Mouse (Mus musculus) kidney, embryonic 16.5 days (tissue): ENCODE measurements at regions not wholly inside any gene's neighbourhood (a gene's known extent, or its start where the extent isn't known, plus 50 kb on each side); places are given as distances from the start of the nearest gene placed in this dataset.

Experiments used
- ATAC-seq: fragments of 200-750 bp; cut with Nextera tagmentation; 2 replicates; pipeline ENCODE4 v1.8.0; 2017; ENCODE audit warnings: moderate TSS enrichment; ENCODE audit not compliant: low FRiP score, low TSS enrichment
- H3K27ac ChIP-seq: fragments of 300-500 bp; sonication (generic); 2 replicates; pipeline ENCODE4 v1.5.1; 2014; ENCODE audit warnings: low read length
- H3K27me3 ChIP-seq: fragments of 300-500 bp; sonication (generic); 2 replicates; pipeline ENCODE4 v1.6.1; 2014; ENCODE audit warnings: low read length, control low read depth, mixed read lengths; ENCODE audit not compliant: insufficient read depth
- H3K36me3 ChIP-seq: fragments of 300-500 bp; sonication (generic); 2 replicates; pipeline ENCODE4 v1.6.1; 2014; ENCODE audit warnings: low read length, control low read depth, mixed read lengths; ENCODE audit not compliant: insufficient read depth
- H3K4me1 ChIP-seq: fragments of 300-500 bp; sonication (generic); 2 replicates; pipeline ENCODE4 v1.6.1; 2014; ENCODE audit warnings: low read length, control low read depth, mixed read lengths; ENCODE audit not compliant: insufficient read depth
- H3K4me2 ChIP-seq: fragments of 300-500 bp; sonication (generic); replicated peaks from 2 replicates; pipeline ENCODE4 v1.6.1; 2014; ENCODE audit warnings: low read depth, low read length
- H3K4me3 ChIP-seq: fragments of 300-500 bp; sonication (generic); 2 replicates; pipeline ENCODE4 v1.5.1; 2014; ENCODE audit warnings: mild to moderate bottlenecking, low read length
- H3K9ac ChIP-seq: fragments of 300-500 bp; sonication (generic); replicated peaks from 2 replicates; pipeline ENCODE4 v1.6.1; 2014; ENCODE audit warnings: low read length
- H3K9me3 ChIP-seq: fragments of 300-500 bp; sonication (generic); 2 replicates; pipeline ENCODE4 v1.6.1; 2016; ENCODE audit warnings: low read length, control low read depth
- WGBS: fragments of 180-500 bp; shearing (Covaris S2); extraction: QIAGEN DNeasy Blood & Tissue Kit; methylation state at CpG from one replicate; pipeline ENCODE4 v1.1.7; 2014; 5-methylcytosine and 5-hydroxymethylcytosine counted together

DNA sequence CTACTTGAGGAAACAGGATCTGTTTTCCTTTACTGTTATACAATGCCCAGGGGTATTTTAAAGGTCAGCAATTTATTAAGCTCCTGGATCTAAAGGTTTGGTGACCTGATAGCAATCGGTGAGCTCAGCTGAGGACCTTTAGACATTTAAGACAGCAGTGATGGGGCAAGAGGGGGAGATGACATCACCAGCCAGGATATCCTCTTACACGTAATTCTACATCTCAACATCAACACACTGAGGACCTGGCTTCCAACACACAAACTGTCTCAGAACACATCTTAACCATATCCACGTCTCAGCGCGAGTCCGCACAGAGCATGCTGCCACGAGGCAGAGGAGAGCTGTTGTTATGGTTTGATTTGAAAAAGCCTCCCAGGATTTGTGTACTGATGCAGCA, 69.2 kb downstream of the Nhlrc3 start:
- WGBS: 48% methylated on average over 7 of the region's 7 CpGs
- H3K4me1 ChIP-seq: peaks cover 5% of the 10 kb centered on the region
- H3K36me3 ChIP-seq: no peaks in the 10 kb centered on the region
- H3K27ac ChIP-seq: peak overlapping the region; percentile 21; the same call in 1 of the 2 replicates
- peak; percentile 39; the same call in 1 of the 2 replicates for ATAC-seq
- no peak overlapping the region for H3K4me3 ChIP-seq
- H3K4me2 ChIP-seq: no peak overlapping the region
- H3K9ac ChIP-seq: no peak overlapping the region
- no peaks in the 10 kb centered on the region for H3K27me3 ChIP-seq
- H3K9me3 ChIP-seq: no peaks in the 10 kb centered on the region

- Histone ChIP-seq H3K27ac (no peak overlapping the region), H3K27me3 (no peaks in the 10 kb centered on the region), H3K9ac (no peak overlapping the region), H3K9me3 (no peaks in the 10 kb centered on the region), H3K4me1 (no peaks in the 10 kb centered on the region), H3K36me3 (no peaks in the 10 kb centered on the region), H3K4me3 (no peak overlapping the region), H3K4me2 (no peak overlapping the region)
- ATAC-seq: peak; percentile 57; the same call in 1 of the 2 replicates
- WGBS: 45% methylated on average over 14 of the region's 14 CpGs
Observed at GRCm38 (mm10) chr3:53381704-53382581, 81.2 kb downstream of the Nhlrc3 start.

DNA sequence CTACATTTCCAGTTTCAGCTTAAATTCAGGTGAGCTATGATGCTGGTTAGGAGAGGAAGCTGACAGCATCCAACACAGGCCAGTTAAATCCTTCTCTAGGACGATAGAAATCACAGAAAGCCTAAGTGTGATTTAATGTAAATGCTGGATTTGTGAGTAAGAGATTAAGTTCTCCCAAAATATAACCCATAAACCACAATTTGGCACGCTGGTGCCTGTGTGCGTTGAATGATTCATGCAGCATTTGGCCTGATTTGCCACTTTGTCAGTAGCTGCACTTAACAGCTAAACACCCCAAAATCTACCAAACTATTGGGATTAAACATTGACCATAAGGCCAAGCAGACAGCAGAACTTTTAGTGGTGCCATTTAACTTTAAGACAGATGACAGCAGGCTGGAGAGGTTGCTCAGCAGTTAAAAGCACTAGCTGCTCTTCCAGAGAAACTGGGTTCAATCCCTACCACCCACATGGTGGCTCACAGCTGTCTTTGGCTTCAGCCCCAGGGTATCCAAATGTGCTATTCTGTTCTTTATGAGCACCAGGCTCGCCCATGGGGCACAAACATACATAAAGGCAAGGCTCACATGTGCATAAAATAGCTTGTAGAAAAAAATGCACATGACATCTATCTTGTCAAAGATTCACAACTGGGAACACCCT, 83.5 kb downstream of the Nhlrc3 start:
- Histone ChIP-seq H3K9me3 (no peaks in the 10 kb centered on the region), H3K4me3 (no peak overlapping the region), H3K9ac (no peak overlapping the region), H3K4me1 (no peaks in the 10 kb centered on the region), H3K27ac (no peak overlapping the region), H3K36me3 (no peaks in the 10 kb centered on the region), H3K27me3 (no peaks in the 10 kb centered on the region), H3K4me2 (no peak overlapping the region)
- no peak for ATAC-seq
- WGBS: 77% methylated on average over 4 of the region's 4 CpGs

DNA sequence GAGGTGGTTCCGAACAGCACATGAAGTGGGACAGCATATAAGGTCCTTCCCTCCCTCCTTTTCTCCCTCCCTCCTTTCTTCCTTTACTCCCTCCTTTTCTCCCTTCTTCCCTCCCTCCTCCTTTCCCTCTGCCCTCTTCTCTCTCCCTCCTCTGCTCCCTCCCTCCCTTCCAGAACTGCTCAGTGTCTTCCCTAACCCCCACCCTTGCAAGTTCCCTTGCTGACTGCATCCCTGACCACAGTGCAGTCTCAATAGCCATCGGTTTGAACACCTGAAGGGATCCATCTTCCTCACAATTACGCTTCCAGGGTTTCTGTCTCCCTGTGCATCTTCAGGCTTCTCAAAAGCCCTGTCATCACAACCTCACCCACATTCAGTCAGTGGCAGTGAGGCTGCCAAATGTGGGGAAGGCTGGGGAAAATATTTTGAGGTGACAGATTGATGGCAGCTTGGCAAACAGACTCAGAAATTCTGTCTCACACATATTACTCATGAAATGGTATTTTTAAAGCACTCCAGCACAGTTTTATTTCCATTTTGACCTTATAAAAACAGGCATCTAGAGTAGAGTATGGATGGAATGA, 86.2 kb downstream of the Nhlrc3 start:
- Histone ChIP-seq H3K27me3 (no peaks in the 10 kb centered on the region), H3K4me3 (no peak overlapping the region), H3K4me2 (no peak overlapping the region), H3K9ac (no peak overlapping the region), H3K36me3 (no peaks in the 10 kb centered on the region), H3K9me3 (no peaks in the 10 kb centered on the region), H3K27ac (no peak overlapping the region), H3K4me1 (0 out of 2 replicates have a peak, but pooled peaks cover 3% of the 10 kb centered on the region)
- WGBS: 76% methylated on average over 3 of the region's 3 CpGs
- no peak for ATAC-seq

GRCm38 (mm10) chr3:53372887-53373286, 90.2 kb downstream of the Nhlrc3 start:
- Histone ChIP-seq H3K27me3 (no peaks in the 10 kb centered on the region), H3K4me1 (0 out of 2 replicates have a peak, but pooled peaks cover 3% of the 10 kb centered on the region), H3K4me2 (no peak overlapping the region), H3K27ac (no peak overlapping the region), H3K9me3 (peaks cover 9% of the 10 kb centered on the region), H3K4me3 (no peak overlapping the region), H3K36me3 (no peaks in the 10 kb centered on the region), H3K9ac (no peak overlapping the region)
- WGBS: 16% methylated on average over 7 of the region's 7 CpGs
- 0 out of 2 replicates have a peak, but pooled peaks have one; percentile 57 for ATAC-seq

GRCm38 (mm10) chr3:53371910-53372309, 91.2 kb downstream of the Nhlrc3 start:
- Histone ChIP-seq H3K36me3 (no peaks in the 10 kb centered on the region), H3K27ac (no peak overlapping the region), H3K9ac (no peak overlapping the region), H3K4me1 (0 out of 2 replicates have a peak, but pooled peaks cover 3% of the 10 kb centered on the region), H3K4me2 (no peak overlapping the region), H3K9me3 (peaks cover 9% of the 10 kb centered on the region), H3K4me3 (no peak overlapping the region), H3K27me3 (no peaks in the 10 kb centered on the region)
- WGBS: 72% methylated on average over 7 of the region's 7 CpGs
- no peak for ATAC-seq

DNA sequence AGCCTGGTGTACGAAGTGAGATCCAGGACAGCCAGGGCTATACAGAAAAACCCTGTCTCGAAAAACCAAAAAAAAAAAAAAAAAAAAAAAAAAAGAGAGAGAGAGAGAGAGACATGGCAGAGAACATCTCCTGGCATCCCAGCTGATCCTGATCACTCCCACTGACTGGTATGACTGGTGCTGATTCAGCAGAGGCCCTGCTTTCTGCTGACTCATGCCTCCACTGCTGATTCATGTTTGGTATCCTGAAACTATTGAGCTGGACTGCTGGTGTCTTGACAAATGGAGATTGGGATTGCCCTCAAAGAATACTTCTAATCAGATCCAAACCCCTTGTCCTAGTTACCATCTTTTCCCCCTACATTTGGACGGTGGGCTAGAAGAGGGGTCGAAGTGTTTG, 101.9 kb downstream of the Nhlrc3 start:
- ATAC-seq: no peak
- no peaks in the 10 kb centered on the region for H3K27me3 ChIP-seq
- H3K36me3 ChIP-seq: no peaks in the 10 kb centered on the region
- H3K9ac ChIP-seq: no peak overlapping the region
- H3K9me3 ChIP-seq: peaks cover 8% of the 10 kb centered on the region; the same call in 1 of the 2 replicates
- WGBS: 89% methylated on average over 4 of the region's 4 CpGs
- no peak overlapping the region for H3K4me2 ChIP-seq
- no peak overlapping the region for H3K4me3 ChIP-seq
- H3K27ac ChIP-seq: no peak overlapping the region
- peaks cover 6% of the 10 kb centered on the region; the same call in 1 of the 2 replicates for H3K4me1 ChIP-seq

DNA sequence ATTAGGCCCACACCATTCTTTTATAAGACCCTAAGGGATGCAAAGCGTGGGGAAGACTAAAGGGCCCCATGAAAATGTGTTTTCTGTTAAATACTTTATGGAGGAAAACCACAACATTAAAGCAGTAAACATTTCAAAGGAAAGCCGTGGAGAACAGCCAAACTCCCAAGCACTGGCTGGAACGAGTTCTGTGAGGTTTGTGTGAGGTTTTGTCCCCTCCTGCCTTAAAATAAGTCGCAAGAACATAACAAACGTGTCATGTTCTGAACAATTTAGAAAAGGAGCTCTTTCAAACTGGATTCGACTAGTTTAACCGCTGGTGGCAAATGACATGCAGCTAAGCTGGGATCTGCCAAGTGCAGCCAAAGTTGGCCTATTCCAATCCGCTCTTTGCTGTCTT, 109.4 kb downstream of the Nhlrc3 start:
- no peak overlapping the region for H3K4me3 ChIP-seq

DNA sequence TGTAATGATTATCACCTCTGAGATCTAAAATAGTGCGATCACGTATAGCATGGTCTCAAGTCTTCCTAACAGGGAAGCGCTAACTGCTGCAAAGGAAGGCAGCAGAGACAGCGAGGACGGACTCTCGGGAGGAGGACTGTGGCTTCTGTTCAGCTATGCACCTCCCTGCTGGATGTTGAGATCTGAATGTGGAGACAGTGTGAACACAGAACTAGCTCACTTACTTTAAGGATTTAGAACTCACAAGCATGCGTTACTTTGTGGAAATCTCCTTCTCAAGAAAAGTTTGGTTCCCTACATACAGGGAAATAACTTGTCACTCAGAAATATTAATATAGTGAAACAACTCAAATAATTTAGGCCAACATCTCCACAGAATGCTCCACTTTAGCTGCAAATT, 109.8 kb downstream of the Nhlrc3 start:
- 62% methylated on average over 7 of the region's 7 CpGs for WGBS
- Histone ChIP-seq H3K9me3 (0 out of 2 replicates have a peak, but pooled peaks cover 5% of the 10 kb centered on the region), H3K4me3 (no peak overlapping the region), H3K4me1 (peaks cover 4% of the 10 kb centered on the region; the same call in 1 of the 2 replicates), H3K9ac (no peak overlapping the region), H3K36me3 (no peaks in the 10 kb centered on the region), H3K27ac (peak overlapping the region; percentile 86), H3K27me3 (no peaks in the 10 kb centered on the region), H3K4me2 (no peak overlapping the region)
- ATAC-seq: no peak

More for the DNA sequence above, 109.4 kb downstream of the Nhlrc3 start:
- Histone ChIP-seq H3K36me3 (no peaks in the 10 kb centered on the region), H3K27ac (peak overlapping the region; percentile 86), H3K27me3 (no peaks in the 10 kb centered on the region), H3K9ac (no peak overlapping the region), H3K4me2 (no peak overlapping the region), H3K4me1 (peaks cover 4% of the 10 kb centered on the region; the same call in 1 of the 2 replicates), H3K9me3 (0 out of 2 replicates have a peak, but pooled peaks cover 5% of the 10 kb centered on the region)
- no peak; the same call in 1 of the 2 replicates for ATAC-seq
- 37% methylated on average over 8 of the region's 8 CpGs for WGBS
